Mouse (Mus musculus) CH12.LX (cell line): ENCODE measurements at regions not wholly inside any gene's neighbourhood (a gene's known extent, or its start where the extent isn't known, plus 50 kb on each side); places are given as distances from the start of the nearest gene placed in this dataset.

Experiments
- DNase-seq: peaks from one replicate; pipeline ENCODE4 v3.0.0-alpha.2; 2013; ENCODE audit errors: extremely low read depth
- H3K27ac ChIP-seq: 2 replicates; pipeline ENCODE4 v1.5.1; 2012; ENCODE audit warnings: low read depth, mild to moderate bottlenecking, control low read depth, moderate library complexity; ENCODE audit not compliant: insufficient read depth
- H3K27me3 ChIP-seq: replicated peaks from 2 replicates; pipeline ENCODE3; 2012; ENCODE audit warnings: inconsistent platforms
- H3K36me3 ChIP-seq, 2 experiments: replicated peaks in 1 of 2; 2 replicates each; pipeline versions ENCODE3 to v1.6.1; 2012; ENCODE audit warnings: inconsistent platforms in 1 of 2, low read length in 1 of 2, mild to moderate bottlenecking in 1 of 2, mixed read lengths in 1 of 2, moderate library complexity in 1 of 2; ENCODE audit not compliant: control insufficient read depth in 1 of 2, insufficient read depth in 1 of 2
- H3K4me1 ChIP-seq, 2 experiments: 2 replicates each; pipeline ENCODE4 v1.6.1; 2012; ENCODE audit warnings: inconsistent platforms in 1 of 2, moderate library complexity in 1 of 2; ENCODE audit not compliant: insufficient read depth in 2 of 2, control insufficient read depth in 1 of 2
- H3K4me2 ChIP-seq: 2 replicates; pipeline ENCODE4 v1.6.1; 2012; ENCODE audit warnings: low read depth, mild to moderate bottlenecking, control low read depth; ENCODE audit not compliant: poor library complexity, insufficient read depth, severe bottlenecking
- H3K4me3 ChIP-seq, 3 experiments: fragments of 150-350 bp in 1 of 3; sonication (generic) in 1 of 3; replicated peaks in 1 of 3; 2 replicates each; pipeline versions ENCODE3 to v1.5.1; 2011 to 2012; ENCODE audit warnings: low read depth in 2 of 3, low read length in 2 of 3, mild to moderate bottlenecking in 2 of 3, moderate library complexity in 2 of 3, control low read depth in 1 of 3, improper control_type of control experiment in 1 of 3, inconsistent platforms in 1 of 3, mixed read lengths in 1 of 3; ENCODE audit not compliant: poor library complexity in 1 of 3
- H3K79me2 ChIP-seq: replicated peaks from 2 replicates; pipeline ENCODE4 v1.6.1; 2012; ENCODE audit warnings: mild to moderate bottlenecking, moderate library complexity; ENCODE audit not compliant: control insufficient read depth, poor library complexity, insufficient read depth, severe bottlenecking; ENCODE audit errors: extremely low read depth
- H3K9ac ChIP-seq: 2 replicates; pipeline ENCODE4 v1.6.1; 2012; ENCODE audit warnings: low read depth, mild to moderate bottlenecking, control low read depth, moderate library complexity; ENCODE audit not compliant: insufficient read depth
- H3K9me3 ChIP-seq: replicated peaks from 2 replicates; pipeline ENCODE3; 2012; ENCODE audit warnings: low read length, inconsistent platforms, mixed read lengths
- BHLHE40 ChIP-seq: IDR thresholded peaks from 2 replicates; pipeline ENCODE4 v1.6.1; 2011; ENCODE audit warnings: mild to moderate bottlenecking, low read depth, low read length, improper control_type of control experiment
- CHD2 ChIP-seq: IDR thresholded peaks from 2 replicates; pipeline ENCODE4 v1.6.1; 2011; ENCODE audit warnings: low read length, improper control_type of control experiment
- E2F4 ChIP-seq: IDR thresholded peaks from 2 replicates; pipeline ENCODE4 v1.6.1; 2011; ENCODE audit warnings: low read depth, low read length, improper control_type of control experiment; ENCODE audit not compliant: insufficient replicate concordance
- ELF1 ChIP-seq: IDR thresholded peaks from 2 replicates; pipeline ENCODE4 v1.6.1; 2014; ENCODE audit warnings: low read depth, mild to moderate bottlenecking, inconsistent platforms, low read length, improper control_type of control experiment
- EP300 ChIP-seq: IDR thresholded peaks from 2 replicates; pipeline ENCODE4 v1.6.1; 2011; ENCODE audit warnings: low read length, improper control_type of control experiment
- HCFC1 ChIP-seq: IDR thresholded peaks from 2 replicates; pipeline ENCODE4 v1.6.1; 2012; ENCODE audit warnings: low read depth, mild to moderate bottlenecking, inconsistent platforms, low read length, improper control_type of control experiment
- IRF4 ChIP-seq: IDR thresholded peaks from 2 replicates; pipeline ENCODE4 v1.6.1; 2014; ENCODE audit warnings: low read depth, mild to moderate bottlenecking, inconsistent platforms, low read length, improper control_type of control experiment
- JUN ChIP-seq: IDR thresholded peaks from 2 replicates; pipeline ENCODE4 v1.6.1; 2011; ENCODE audit warnings: low read depth, mild to moderate bottlenecking, low read length, improper control_type of control experiment, moderate library complexity; ENCODE audit not compliant: insufficient read depth
- JUND ChIP-seq: conservative IDR thresholded peaks from 2 replicates; pipeline ENCODE4 v1.6.1; 2011; ENCODE audit warnings: low read depth, low read length, improper control_type of control experiment
- MAX ChIP-seq: IDR thresholded peaks from 2 replicates; pipeline ENCODE4 v1.6.1; 2011; ENCODE audit warnings: low read length, improper control_type of control experiment
- MEF2A ChIP-seq: IDR thresholded peaks from 2 replicates; pipeline ENCODE4 v1.6.1; 2014; ENCODE audit warnings: low read depth, mild to moderate bottlenecking, inconsistent platforms, low read length, improper control_type of control experiment, borderline replicate concordance
- MXI1 ChIP-seq: IDR thresholded peaks from 2 replicates; pipeline ENCODE4 v1.6.1; 2011; ENCODE audit warnings: mild to moderate bottlenecking, low read depth, low read length, improper control_type of control experiment
- MYC ChIP-seq: IDR thresholded peaks from 2 replicates; pipeline ENCODE4 v1.6.1; 2011; ENCODE audit warnings: low read depth, mild to moderate bottlenecking, improper control_type of control experiment, low read length
- NELFE ChIP-seq: IDR thresholded peaks from 2 replicates; pipeline ENCODE4 v1.6.1; 2011; ENCODE audit warnings: low read depth, low read length, improper control_type of control experiment
- PAX5 ChIP-seq: IDR thresholded peaks from 2 replicates; pipeline ENCODE4 v1.6.1; 2012; ENCODE audit warnings: low read length, inconsistent platforms, mixed read lengths
- POLR2A ChIP-seq: IDR thresholded peaks from 2 replicates; pipeline ENCODE4 v1.6.1; 2011; ENCODE audit warnings: low read depth, mild to moderate bottlenecking, improper control_type of control experiment, low read length
- SIN3A ChIP-seq: IDR thresholded peaks from 2 replicates; pipeline ENCODE4 v1.6.1; 2012; ENCODE audit warnings: low read length, improper control_type of control experiment, inconsistent platforms
- SMC3 ChIP-seq: IDR thresholded peaks from 2 replicates; pipeline ENCODE4 v1.6.1; 2011; ENCODE audit warnings: low read depth, low read length, improper control_type of control experiment
- TBP ChIP-seq: conservative IDR thresholded peaks from 2 replicates; pipeline ENCODE4 v1.6.1; 2011; ENCODE audit warnings: low read depth, low read length, improper control_type of control experiment
- TCF12 ChIP-seq: IDR thresholded peaks from 2 replicates; pipeline ENCODE4 v1.6.1; 2014; ENCODE audit warnings: low read depth, mild to moderate bottlenecking, inconsistent platforms, low read length, improper control_type of control experiment
- UBTF ChIP-seq: IDR thresholded peaks from 2 replicates; pipeline ENCODE4 v1.6.1; 2012; ENCODE audit warnings: low read depth, mild to moderate bottlenecking, inconsistent platforms, low read length, improper control_type of control experiment, moderate library complexity
- USF1 ChIP-seq: IDR thresholded peaks from 2 replicates; pipeline ENCODE4 v1.6.1; 2014; ENCODE audit warnings: low read depth, mild to moderate bottlenecking, inconsistent platforms, low read length, improper control_type of control experiment
- ZC3H11A ChIP-seq: IDR thresholded peaks from 2 replicates; pipeline ENCODE4 v1.6.1; 2012; ENCODE audit warnings: low read depth, mild to moderate bottlenecking, inconsistent platforms, low read length, improper control_type of control experiment
- ZKSCAN1 ChIP-seq: IDR thresholded peaks from 2 replicates; pipeline ENCODE4 v1.6.1; 2012; ENCODE audit warnings: low read depth, inconsistent platforms, low read length, improper control_type of control experiment, borderline replicate concordance
- dilution Hi-C: fragments of 300-500 bp; cut with MboI; formaldehyde crosslinking; loops from 2 replicates; pipeline ENCODE4 v1.14.3; 2020; ENCODE audit warnings: low sequenced_read_pairs; ENCODE audit not compliant: extremely low pct_unique_long_range_greater_than_20kb, extremely low pct_ligation_motif_present
- in situ Hi-C: fragments of 300-500 bp; cut with MboI; formaldehyde crosslinking; loops from 3 replicates; pipeline ENCODE4 v1.14.3; 2019; ENCODE audit warnings: low sequenced_read_pairs, low pct_ligation_motif_present, low pct_unique_long_range_greater_than_20kb, mixed read lengths

- Histone ChIP-seq H3K9me3 (no peaks in the 10 kb centered on the region), H3K36me3 (no peaks in the 10 kb centered on the region), H3K79me2 (no peaks in the 10 kb centered on the region), H3K4me2 (no peak overlapping the region), H3K27ac (no peak overlapping the region), H3K4me1 (no peaks in the 10 kb centered on the region), H3K4me3 (no peak overlapping the region), H3K27me3 (no peaks in the 10 kb centered on the region), H3K9ac (no peak overlapping the region)
- TF ChIP-seq USF1 = no peak
- no peak for TF ChIP-seq NELFE
- no peak for TF ChIP-seq SIN3A
- no peak for TF ChIP-seq EP300
- no peak for TF ChIP-seq JUN
- TF ChIP-seq ELF1 = no peak
- no peak for TF ChIP-seq MXI1
- no peak for TF ChIP-seq ZC3H11A
- no peak for TF ChIP-seq SMC3
- no peak for TF ChIP-seq E2F4
- TF ChIP-seq HCFC1 = no peak
- TF ChIP-seq TCF12 = no peak
- no peak for TF ChIP-seq JUND
- no peak for TF ChIP-seq MEF2A
- TF ChIP-seq MYC = no peak
- no peak for TF ChIP-seq CHD2
- no peak for TF ChIP-seq TBP
- TF ChIP-seq UBTF = no peak
- no peak for DNase-seq
- in situ Hi-C loops (no loop called here), dilution Hi-C loops (no loop called here)
Observed at GRCm38 (mm10) chr15:51265971-51266370, 2618.7 kb upstream of the Gm7489 start.

- no peak for DNase-seq
- Histone ChIP-seq H3K27me3 (no peaks in the 10 kb centered on the region), H3K36me3 (no peaks in the 10 kb centered on the region), H3K79me2 (no peaks in the 10 kb centered on the region), H3K27ac (no peak overlapping the region), H3K9ac (no peak overlapping the region), H3K4me3 (no peak overlapping the region), H3K4me1 (no peaks in the 10 kb centered on the region), H3K9me3 (no peaks in the 10 kb centered on the region), H3K4me2 (no peak overlapping the region)
- in situ Hi-C loops = no loop called here
- dilution Hi-C loops = no loop called here
- TF ChIP-seq MEF2A (no peak), HCFC1 (no peak), SMC3 (no peak), IRF4 (no peak), PAX5 (no peak), E2F4 (no peak), BHLHE40 (no peak), ZKSCAN1 (no peak), MXI1 (no peak), TBP (no peak), MAX (no peak), POLR2A (no peak)
Observed at GRCm38 (mm10) chr15:51271632-51272312, 2612.9 kb upstream of the Gm7489 start.
